Mouse (Mus musculus) urinary bladder, postnatal 4 days (tissue): Measurements from ENCODE around the gene Kmt2b.

ENCODE experiments used
- DNase-seq, 2 experiments: peaks; one replicate each; pipeline ENCODE4 v3.0.0; 2021 to 2022; ENCODE audit warnings: low spot score in 2 of 2

Gene Kmt2b

GRCm38 (mm10) chr7:30566033-30566432 is 22.5 kb downstream of the Kmt2b start:
- DNase-seq, result no peak

- no peak for DNase-seq
These were observed 23.5 kb downstream of the Kmt2b start, which contains the start of gene Igflr1 for GRCm38 (mm10) chr7:30564970-30565571. Gene Igflr1 (plus strand): TSS chr7:30565427.

- DNase-seq, result no peak
These were observed 24.6 kb downstream of the Kmt2b start for GRCm38 (mm10) chr7:30563906-30564280.

- DNase-seq, result peak; percentile 92 to 96
These were observed 25.2 kb downstream of the Kmt2b start, which contains the start of the genes U2af1l4, Gm49396 and Psenen for GRCm38 (mm10) chr7:30563117-30563905. Gene U2af1l4 (plus strand): TSS chr7:30563301. Gene Gm49396 (plus strand): TSS chr7:30563344. Gene Psenen (minus strand): TSS chr7:30563627.

- no peak for DNase-seq
These were observed 25.9 kb downstream of the Kmt2b start for GRCm38 (mm10) chr7:30562526-30563116.

- no peak for DNase-seq
These were observed 28.2 kb downstream of the Kmt2b start for GRCm38 (mm10) chr7:30560296-30560695.

- peak; percentile 94 to 95 for DNase-seq
These were observed 29.0 kb downstream of the Kmt2b start, which contains the start of gene Lin37 for GRCm38 (mm10) chr7:30559443-30559954. Gene Lin37 (minus strand): TSS chr7:30559838.

- DNase-seq, result no peak
These were observed 29.7 kb downstream of the Kmt2b start for GRCm38 (mm10) chr7:30558656-30559442.

GRCm38 (mm10) chr7:30557901-30558514 is 30.5 kb downstream of the Kmt2b start:
- no peak for DNase-seq

- DNase-seq, result no peak
These were observed 31.5 kb downstream of the Kmt2b start for GRCm38 (mm10) chr7:30556894-30557536.

GRCm38 (mm10) chr7:30553810-30554584 is 34.5 kb downstream of the Kmt2b start:
- DNase-seq, result no peak

- DNase-seq, result peak in 1 of 2 experiments; percentile 44
These were observed 35.4 kb downstream of the Kmt2b start for GRCm38 (mm10) chr7:30553021-30553589.

GRCm38 (mm10) chr7:30552102-30553020 is 36.2 kb downstream of the Kmt2b start, which contains the start of the genes Hspb6 and Proser3:
Gene Hspb6 (plus strand): TSS chr7:30552178.
Gene Proser3 (minus strand): TSS chr7:30552299.
- peak; percentile 94 to 96 for DNase-seq

GRCm38 (mm10) chr7:30551445-30552101 is 37.0 kb downstream of the Kmt2b start:
- DNase-seq, result no peak

GRCm38 (mm10) chr7:30550603-30551002 is 37.9 kb downstream of the Kmt2b start:
- DNase-seq, result no peak

GRCm38 (mm10) chr7:30549880-30550279 is 38.6 kb downstream of the Kmt2b start:
- no peak for DNase-seq

GRCm38 (mm10) chr7:30544327-30544726 is 44.2 kb downstream of the Kmt2b start:
- DNase-seq, result no peak

GRCm38 (mm10) chr7:30540572-30540971 is 48.0 kb downstream of the Kmt2b start:
- DNase-seq, result no peak
